Mouse (Mus musculus): ENCODE measurements around the gene Bicral.
"Not testable (repeated sequence)": the region's sequence is repeated elsewhere in the genome, so short reads cannot be mapped to it uniquely, and the experiment has no call there.

Gene Bicral

GRCm38 (mm10) chr17:46875626-46876025, 17.3 kb upstream of the Bicral start:
- DNase-seq (ENCODE audit: low spot score in 2 of 2) = no peak

GRCm38 (mm10) chr17:46874133-46874532, 15.9 kb upstream of the Bicral start:
- peak; percentile 77 to 86 for DNase-seq (ENCODE audit: low spot score in 2 of 2)

GRCm38 (mm10) chr17:46872806-46873205, 14.5 kb upstream of the Bicral start:
- DNase-seq (ENCODE audit: low spot score in 2 of 2) = no peak

GRCm38 (mm10) chr17:46870913-46871312, 12.6 kb upstream of the Bicral start:
- DNase-seq (ENCODE audit: low spot score in 2 of 2) = no peak

GRCm38 (mm10) chr17:46870204-46870798, 12.0 kb upstream of the Bicral start:
- DNase-seq (ENCODE audit: low spot score in 2 of 2) = no peak

- no peak for DNase-seq (ENCODE audit: low spot score in 2 of 2)
Measured at GRCm38 (mm10) chr17:46866836-46867235, 8.6 kb upstream of the Bicral start.

GRCm38 (mm10) chr17:46864566-46865195, 6.4 kb upstream of the Bicral start:
- DNase-seq (ENCODE audit: low spot score in 2 of 2) = no peak

GRCm38 (mm10) chr17:46860120-46860519, 1.8 kb upstream of the Bicral start:
- DNase-seq (ENCODE audit: low spot score in 2 of 2) = no peak

GRCm38 (mm10) chr17:46858749-46859444, 615 bp upstream of the Bicral start:
- no peak for DNase-seq (ENCODE audit: low spot score in 2 of 2)

GRCm38 (mm10) chr17:46857361-46857902, 850 bp downstream of the Bicral start:
- DNase-seq (ENCODE audit: low spot score in 2 of 2) = peak; percentile 84

GRCm38 (mm10) chr17:46856471-46857360, 1.6 kb downstream of the Bicral start:
- DNase-seq (ENCODE audit: low spot score in 2 of 2) = peak; percentile 66 to 76

- DNase-seq (ENCODE audit: low spot score in 2 of 2) = no peak
Measured at GRCm38 (mm10) chr17:46856107-46856388, 2.2 kb downstream of the Bicral start.

- DNase-seq (ENCODE audit: low spot score in 2 of 2) = peak in 1 of 2 experiments; percentile 33
Measured at GRCm38 (mm10) chr17:46855328-46856106, 2.8 kb downstream of the Bicral start.

- DNase-seq (ENCODE audit: low spot score in 2 of 2) = peak in 1 of 2 experiments; percentile 35
Measured at GRCm38 (mm10) chr17:46854640-46855110, 3.6 kb downstream of the Bicral start.

- no peak for DNase-seq (ENCODE audit: low spot score in 2 of 2)
Measured at GRCm38 (mm10) chr17:46854096-46854495, 4.2 kb downstream of the Bicral start.

GRCm38 (mm10) chr17:46853281-46853680, 5.0 kb downstream of the Bicral start:
- peak; percentile 70 to 81 for DNase-seq (ENCODE audit: low spot score in 2 of 2)

GRCm38 (mm10) chr17:46852725-46853124, 5.6 kb downstream of the Bicral start:
- DNase-seq (ENCODE audit: low spot score in 2 of 2) = no peak

- no peak for DNase-seq (ENCODE audit: low spot score in 2 of 2)
Measured at GRCm38 (mm10) chr17:46847206-46847605, 11.1 kb downstream of the Bicral start.

GRCm38 (mm10) chr17:46846573-46846972, 11.7 kb downstream of the Bicral start:
- not testable (repeated sequence) for DNase-seq (ENCODE audit: low spot score in 2 of 2)

- DNase-seq (ENCODE audit: low spot score in 2 of 2) = no peak
Measured at GRCm38 (mm10) chr17:46845262-46845661, 13.0 kb downstream of the Bicral start.

- DNase-seq (ENCODE audit: low spot score in 2 of 2) = no peak
Measured at GRCm38 (mm10) chr17:46844811-46845210, 13.5 kb downstream of the Bicral start.

Data from heart, adult 9 months (tissue).